Mouse (Mus musculus) cerebellum, postnatal 25 days (tissue): ENCODE data around the gene Lasp1.

Experiments
- DNase-seq, 2 experiments: peaks; one replicate each; pipeline ENCODE4 v3.0.0; 2021; ENCODE audit warnings: mixed read lengths in 2 of 2

Lasp1 gene

DNA sequence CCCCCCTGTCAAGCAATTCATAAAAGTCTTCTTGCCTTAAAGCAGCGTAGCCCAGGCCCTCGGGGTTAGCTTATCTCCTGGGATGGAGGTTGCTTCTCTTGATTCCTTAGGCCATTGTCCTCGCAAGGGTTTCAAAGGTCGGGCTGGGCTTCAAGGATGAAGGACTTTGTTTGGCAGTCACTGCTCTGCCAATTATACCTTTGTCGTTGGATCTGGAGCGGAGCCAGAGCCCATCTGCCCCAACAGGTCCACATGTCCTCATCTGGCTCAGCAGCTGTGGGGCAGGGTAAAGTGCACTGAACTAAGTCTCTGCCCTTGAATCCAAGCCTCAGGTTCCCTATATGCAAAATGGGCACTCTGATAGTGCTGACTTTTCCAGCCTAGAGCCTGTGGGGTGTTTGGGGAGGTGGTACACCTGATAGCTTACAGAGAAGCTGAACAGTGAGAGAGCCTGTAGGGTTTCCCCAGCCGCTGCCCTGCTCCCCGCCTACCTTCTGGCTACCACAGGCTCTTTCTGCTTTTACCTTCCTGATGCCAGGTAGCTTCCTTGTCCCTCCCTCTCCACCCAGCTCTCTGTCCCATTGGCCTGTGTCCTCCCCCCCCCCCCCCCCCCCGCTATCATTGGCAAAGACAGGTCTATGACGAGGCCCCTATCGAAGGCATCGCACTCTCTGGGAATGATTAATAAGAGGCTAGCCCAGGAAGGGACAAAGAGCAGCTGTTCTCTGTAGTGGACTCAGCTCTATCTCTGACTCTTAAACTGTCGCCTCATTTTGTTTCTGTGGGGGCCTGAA is 13.0 kb downstream of the Lasp1 start:
- peak in 1 of 2 experiments; percentile 33 for DNase-seq

GRCm38 (mm10) chr11:97812491-97812921 is 13.7 kb downstream of the Lasp1 start:
- DNase-seq, result no peak

DNA sequence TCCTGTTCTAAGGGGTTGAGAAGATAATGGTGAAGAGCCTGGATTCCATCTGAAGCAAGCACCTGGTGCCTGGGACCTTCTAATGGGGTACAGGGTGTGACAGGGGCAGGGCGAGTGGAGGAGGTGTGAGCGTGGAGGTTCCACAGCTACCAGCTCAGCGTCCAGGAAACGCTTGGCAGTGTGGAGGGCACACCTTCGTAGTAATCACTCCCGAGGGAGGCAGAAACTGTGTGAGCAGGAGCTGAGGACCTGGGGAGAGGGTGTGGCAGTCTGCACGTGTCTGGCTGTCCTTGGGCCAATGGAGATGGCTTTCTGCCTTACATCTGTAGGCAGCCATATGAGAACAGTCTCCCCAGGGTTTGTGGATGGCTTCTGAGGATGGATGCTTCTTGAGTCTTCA is 14.3 kb downstream of the Lasp1 start:
- peak in 1 of 2 experiments; percentile 30 for DNase-seq

DNA sequence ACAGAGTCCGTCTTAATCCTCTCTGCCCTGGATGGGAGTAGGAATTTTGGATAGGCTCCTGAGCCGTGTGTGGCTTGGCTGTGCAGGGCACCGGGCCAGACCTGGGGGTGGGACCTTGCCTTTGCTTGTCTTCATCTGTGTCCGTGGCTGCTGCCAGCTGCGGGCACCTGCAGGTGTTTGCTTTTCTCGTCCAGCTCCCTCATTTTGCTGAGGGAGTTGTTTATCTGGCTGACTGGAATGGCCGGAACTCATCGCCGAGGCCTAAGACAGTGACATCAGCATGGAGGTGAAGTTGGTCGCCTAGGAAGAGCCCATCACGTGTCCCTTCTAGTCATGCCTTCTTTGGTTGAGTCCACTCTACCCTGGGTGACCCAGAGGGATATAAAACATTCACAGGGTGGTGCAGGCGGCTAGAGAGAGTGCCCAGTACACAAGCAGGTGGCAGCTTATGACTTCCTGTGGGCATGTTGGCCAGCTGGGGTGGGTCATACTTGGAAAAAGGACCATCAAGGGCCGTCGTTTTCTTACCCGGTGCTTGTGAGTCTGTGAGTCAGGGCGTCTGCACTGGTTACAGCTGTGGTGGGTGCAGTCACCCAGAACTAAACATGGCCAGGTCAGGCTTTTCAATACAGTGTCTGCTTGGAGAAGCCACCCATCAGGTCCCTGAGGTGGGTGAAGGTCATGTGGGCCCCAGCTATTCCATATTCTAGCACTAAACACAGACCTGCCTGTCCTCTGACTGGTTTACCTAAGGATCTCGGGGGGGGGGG is 15.1 kb downstream of the Lasp1 start:
- DNase-seq, result peak in 1 of 2 experiments; percentile 46

DNA sequence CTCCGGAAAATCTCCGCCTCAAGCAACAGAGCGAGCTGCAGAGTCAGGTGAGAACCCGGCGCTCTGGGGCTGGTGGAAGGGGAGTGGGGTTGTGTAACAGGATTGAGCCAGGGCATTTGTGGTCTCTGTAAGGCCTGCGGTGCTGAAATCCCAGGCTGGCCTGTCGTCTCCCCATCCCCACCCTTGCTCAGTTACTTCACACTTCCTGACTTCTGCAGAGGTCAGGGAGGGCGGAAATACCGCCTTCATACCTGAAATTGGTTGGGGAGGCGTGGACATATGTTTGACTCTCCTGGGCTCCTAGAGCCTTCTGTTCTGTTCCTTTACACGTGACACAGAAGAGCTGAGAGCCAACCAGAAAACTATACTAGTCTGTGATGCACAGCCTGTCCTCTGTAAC is 16.9 kb downstream of the Lasp1 start:
- peak in 1 of 2 experiments; percentile 40 for DNase-seq

- DNase-seq, result peak in 1 of 2 experiments; percentile 50
Observed at GRCm38 (mm10) chr11:97816176-97816575, 17.4 kb downstream of the Lasp1 start.

- no peak for DNase-seq
Observed at GRCm38 (mm10) chr11:97816916-97817315, 18.1 kb downstream of the Lasp1 start.

DNA sequence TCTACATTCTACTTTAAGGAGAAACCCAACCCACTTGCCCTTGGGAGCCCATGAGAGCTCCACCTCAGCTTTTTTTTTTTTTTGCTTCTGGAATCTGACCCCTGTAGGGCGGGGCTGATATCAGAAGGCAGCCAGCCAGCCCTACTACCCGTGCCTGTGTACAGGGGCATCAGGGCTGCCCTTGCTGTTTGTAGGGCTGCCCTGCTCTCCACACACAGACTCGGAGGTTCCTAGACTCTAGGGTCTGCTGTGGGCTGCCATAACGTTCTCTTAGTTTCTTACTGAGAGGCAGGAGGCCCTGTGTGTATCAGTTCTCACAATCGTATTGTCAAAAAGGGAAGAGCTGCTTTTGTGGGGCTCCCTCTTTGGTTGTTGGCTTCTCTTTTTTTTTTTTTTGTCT is 18.6 kb downstream of the Lasp1 start:
- no peak for DNase-seq

GRCm38 (mm10) chr11:97818003-97818402 is 19.2 kb downstream of the Lasp1 start:
- no peak for DNase-seq

GRCm38 (mm10) chr11:97818571-97818970 is 19.8 kb downstream of the Lasp1 start:
- peak in 1 of 2 experiments; percentile 58 for DNase-seq

GRCm38 (mm10) chr11:97819102-97819501 is 20.3 kb downstream of the Lasp1 start:
- no peak for DNase-seq

DNA sequence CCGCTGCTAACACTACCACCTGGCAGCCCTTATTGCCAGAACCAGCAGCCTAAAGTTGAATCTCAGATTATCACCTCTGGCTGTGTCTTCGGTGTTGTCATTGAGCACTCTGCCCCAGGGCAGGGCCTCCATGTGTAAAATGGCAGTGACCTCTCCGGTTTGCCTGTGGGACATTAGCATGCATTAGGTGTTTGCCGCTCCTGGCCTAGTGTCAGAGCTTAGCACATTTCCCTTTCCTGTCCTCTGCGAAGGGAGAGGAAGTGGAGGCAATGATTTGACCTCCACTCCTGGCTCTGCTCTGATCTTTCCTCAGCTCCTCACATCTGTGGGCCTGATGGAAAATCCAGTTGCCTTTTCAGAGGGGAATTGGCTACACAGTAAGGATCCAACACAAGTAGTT is 21.1 kb downstream of the Lasp1 start:
- no peak for DNase-seq

DNA sequence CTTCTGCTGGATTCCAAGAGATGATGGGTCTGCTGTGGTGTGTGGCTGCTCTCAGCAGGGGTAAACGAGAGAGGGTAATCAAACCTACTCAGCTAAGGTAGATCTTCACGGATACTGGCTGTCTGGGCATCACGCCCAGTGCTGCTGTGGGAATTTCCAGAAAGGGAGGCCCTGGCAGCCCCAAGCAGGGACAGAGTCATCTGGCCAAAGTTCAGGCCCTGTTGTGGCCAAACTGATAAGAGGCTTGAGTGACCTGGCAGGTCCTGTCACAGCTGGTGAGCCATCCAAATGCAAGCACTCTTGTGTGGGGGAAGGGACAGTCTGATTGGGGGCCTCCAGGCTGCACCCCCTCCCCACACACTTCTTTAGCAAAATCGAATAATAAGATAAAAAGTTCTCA is 22.0 kb downstream of the Lasp1 start:
- peak in 1 of 2 experiments; percentile 72 for DNase-seq

- peak in 1 of 2 experiments; percentile 38 for DNase-seq
Observed at GRCm38 (mm10) chr11:97821401-97822064, 22.7 kb downstream of the Lasp1 start.

- peak; percentile 75 to 79 for DNase-seq
Observed at GRCm38 (mm10) chr11:97822840-97823603, 24.2 kb downstream of the Lasp1 start.

DNA sequence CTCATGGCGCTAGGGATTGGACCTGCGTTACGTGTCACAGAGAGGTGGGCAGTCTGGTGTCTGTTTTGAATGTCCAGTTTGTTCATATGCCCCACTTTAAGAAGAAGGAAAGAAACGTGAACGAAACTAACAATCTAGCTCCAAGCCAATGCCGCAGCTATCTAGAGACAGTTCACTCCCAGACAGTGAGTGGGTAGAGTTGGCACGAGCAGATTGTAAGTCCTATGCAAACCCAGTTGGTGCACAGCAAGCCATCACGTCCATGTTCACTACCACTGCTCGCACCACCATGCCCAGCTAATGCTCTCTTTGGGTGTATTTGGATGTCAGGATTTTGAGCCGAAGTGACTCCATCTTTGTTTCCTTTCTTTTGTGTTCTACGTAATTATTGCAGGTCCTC is 25.4 kb downstream of the Lasp1 start:
- no peak for DNase-seq

DNA sequence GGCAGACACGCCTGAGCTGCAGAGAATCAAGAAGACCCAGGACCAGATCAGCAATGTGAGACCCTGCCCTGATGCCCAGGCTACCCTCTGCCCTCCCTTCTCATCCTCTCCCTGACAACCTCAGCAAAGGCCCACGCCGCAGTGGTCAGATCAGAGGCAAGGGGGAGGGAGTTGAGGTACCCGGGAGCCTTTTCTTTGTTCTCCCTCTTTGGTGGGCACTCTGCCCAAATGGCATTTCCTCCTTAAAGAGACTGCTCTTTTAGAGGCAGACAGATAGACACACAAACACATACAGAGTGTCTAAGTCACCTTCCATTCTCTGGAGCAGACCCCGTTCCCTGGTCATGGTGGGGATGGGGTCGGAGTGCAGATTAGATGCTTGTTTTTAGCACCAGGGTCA is 26.1 kb downstream of the Lasp1 start:
- DNase-seq, result no peak

GRCm38 (mm10) chr11:97825295-97825694 is 26.5 kb downstream of the Lasp1 start:
- DNase-seq, result no peak

DNA sequence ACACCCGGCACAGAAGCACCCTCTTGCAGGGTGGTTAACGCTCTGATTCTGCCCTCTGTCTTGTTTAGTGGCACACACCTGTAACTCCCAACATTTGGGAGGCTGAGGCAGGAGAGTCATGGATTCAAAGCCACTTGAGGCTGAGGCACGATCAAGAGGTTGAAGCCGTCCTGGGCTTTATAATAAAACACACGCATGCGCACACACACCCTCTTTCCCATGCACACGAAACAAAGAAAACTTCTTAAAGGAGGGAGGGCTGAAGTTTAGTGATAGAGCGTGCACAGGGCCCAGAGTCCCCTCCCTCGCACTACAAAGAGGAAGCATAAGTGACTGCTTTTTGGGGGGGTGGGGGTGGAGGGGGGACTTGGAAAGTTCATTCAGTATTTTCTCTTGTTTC is 27.2 kb downstream of the Lasp1 start:
- DNase-seq, result no peak

DNA sequence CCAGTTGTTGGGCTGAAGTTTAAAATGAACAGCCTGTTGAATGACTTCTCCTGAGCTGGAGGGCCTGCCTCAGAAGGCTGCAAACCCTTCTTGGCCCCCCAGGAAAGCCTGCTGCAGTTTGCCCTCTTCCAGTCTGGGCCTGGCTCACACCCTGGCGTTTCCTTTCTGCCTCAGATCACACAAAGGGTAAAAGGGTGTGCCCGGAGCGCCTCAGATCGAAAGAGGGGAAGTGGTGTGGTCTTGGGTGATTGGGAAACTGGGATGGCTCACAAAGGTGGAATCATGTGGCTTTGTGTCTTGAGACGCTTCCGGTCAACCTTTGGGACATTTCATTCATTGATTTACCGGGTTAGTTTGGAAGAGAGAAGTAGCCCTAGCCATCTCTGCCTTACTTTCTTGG is 27.6 kb downstream of the Lasp1 start:
- no peak for DNase-seq

- DNase-seq, result no peak
Observed at GRCm38 (mm10) chr11:97827654-97828053, 28.9 kb downstream of the Lasp1 start.

DNA sequence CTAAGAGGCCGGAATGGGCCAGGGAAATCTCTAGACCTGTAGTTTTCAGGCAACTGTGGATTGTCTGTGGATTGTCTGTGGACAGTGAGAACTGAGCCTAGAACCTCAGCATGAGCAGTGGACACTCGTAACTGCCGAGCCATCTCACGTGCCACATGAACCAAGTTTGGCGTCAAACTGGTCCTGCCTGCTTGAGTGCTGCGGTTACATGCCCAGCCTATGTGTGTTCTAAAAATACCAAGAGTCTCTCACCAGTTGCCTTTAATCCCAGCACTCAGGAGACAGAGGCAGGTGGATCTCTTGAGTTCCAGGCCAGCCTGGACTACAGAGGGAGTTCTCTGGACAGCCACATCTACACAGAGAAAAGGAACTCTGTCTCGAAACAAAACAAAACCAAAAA is 30.6 kb downstream of the Lasp1 start:
- peak in 1 of 2 experiments; percentile 3 for DNase-seq
